Mouse (Mus musculus): ENCODE results near the gene Tomm6. TPM values are rescaled to one million over a fixed set of nuclear protein-coding genes. Genes with fewer than 3 reads are reported as not detected.

Tomm6 gene
- total and polyA plus RNA-seq, 3 experiments = 66.5 to 577 TPM; not detected in 1

DNA sequence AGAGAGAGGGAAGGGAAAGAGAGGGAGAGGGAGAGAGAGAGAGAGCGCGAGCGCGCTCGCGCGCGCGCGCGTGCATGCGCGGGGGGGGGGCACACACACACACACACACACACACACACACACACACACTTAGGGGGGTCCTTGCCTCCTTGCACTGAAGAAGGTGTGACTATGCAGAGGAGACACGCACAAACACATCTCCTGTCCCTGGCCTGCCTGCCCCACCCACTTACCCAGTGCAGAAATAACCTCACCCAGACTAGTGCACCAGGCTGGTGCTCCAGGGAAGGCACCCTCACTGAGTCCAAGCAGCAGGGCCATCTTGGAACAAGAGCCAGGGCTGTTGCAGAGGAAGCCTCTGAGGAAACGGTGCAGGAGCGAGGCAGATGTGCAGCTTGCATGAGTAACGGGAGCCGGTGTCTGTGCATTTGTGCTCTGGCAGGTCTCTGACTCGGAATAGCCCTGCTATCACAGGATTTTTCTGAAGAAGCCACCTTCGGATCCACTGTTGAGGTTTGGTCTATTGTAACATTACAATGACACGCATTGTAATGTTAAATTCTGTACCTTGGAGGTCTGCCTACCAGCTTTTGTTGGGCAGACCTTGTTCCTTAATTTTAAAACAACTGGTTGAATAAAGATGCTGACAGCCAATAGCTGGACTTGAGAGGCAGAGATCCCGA lies 24.8 kb upstream of the Tomm6 start:
- Histone ChIP-seq H3K9ac (ENCODE audit: control insufficient read depth, low read depth, low read length, poor library complexity, severe bottlenecking) (no peak overlapping the region), H3K4me3 (ENCODE audit: control insufficient read depth in 1 of 2, insufficient read depth in 1 of 2, low read depth in 2 of 2, low read length in 2 of 2) (no peak overlapping the region), H3K27ac (ENCODE audit: control insufficient read depth, low read depth, low read length) (no peak overlapping the region), H3K36me3 (ENCODE audit: control insufficient read depth in 1 of 2, insufficient read depth in 2 of 2, low read length in 2 of 2) (peaks cover 0 to 5% of the 10 kb centered on the region in 2 experiments; a peak in 2 of 4 replicates), H3K4me1 (ENCODE audit: control insufficient read depth in 1 of 2, insufficient read depth in 2 of 2, low read length in 2 of 2) (peaks cover 0 to 7% of the 10 kb centered on the region in 2 experiments; a peak in 3 of 4 replicates), H3K27me3 (ENCODE audit: control insufficient read depth in 1 of 2, insufficient read depth in 2 of 2, low read length in 2 of 2) (peaks cover 6 to 7% of the 10 kb centered on the region in 2 experiments), H3K79me2 (ENCODE audit: control insufficient read depth, insufficient read depth, low read length, poor library complexity) (no peaks in the 10 kb centered on the region), H3K9me3 (replicated peaks; ENCODE audit: insufficient read depth, low read length) (no peaks in the 10 kb centered on the region)
- TF ChIP-seq POLR2AphosphoS2 (IDR thresholded peaks at IDR 0.05; ENCODE audit: low read length) (no peak), SIN3A (IDR thresholded peaks at IDR 0.05; ENCODE audit: low read length) (no peak)
- no peak for DNase-seq (ENCODE audit: low read depth, low spot score)

GRCm38 (mm10) chr17:47711883-47712282 lies 23.7 kb upstream of the Tomm6 start:
- Histone ChIP-seq H3K9ac (ENCODE audit: control insufficient read depth, low read depth, low read length, poor library complexity, severe bottlenecking) (no peak overlapping the region), H3K9me3 (replicated peaks; ENCODE audit: insufficient read depth, low read length) (no peaks in the 10 kb centered on the region), H3K79me2 (ENCODE audit: control insufficient read depth, insufficient read depth, low read length, poor library complexity) (no peaks in the 10 kb centered on the region), H3K27me3 (ENCODE audit: control insufficient read depth in 1 of 2, insufficient read depth in 2 of 2, low read length in 2 of 2) (peaks cover 6 to 7% of the 10 kb centered on the region in 2 experiments), H3K27ac (ENCODE audit: control insufficient read depth, low read depth, low read length) (no peak overlapping the region), H3K4me3 (ENCODE audit: control insufficient read depth in 1 of 2, insufficient read depth in 1 of 2, low read depth in 2 of 2, low read length in 2 of 2) (no peak overlapping the region), H3K4me1 (ENCODE audit: control insufficient read depth in 1 of 2, insufficient read depth in 2 of 2, low read length in 2 of 2) (peaks cover 0 to 7% of the 10 kb centered on the region in 2 experiments; a peak in 3 of 4 replicates), H3K36me3 (ENCODE audit: control insufficient read depth in 1 of 2, insufficient read depth in 2 of 2, low read length in 2 of 2) (peaks cover 0 to 5% of the 10 kb centered on the region in 2 experiments; a peak in 2 of 4 replicates)
- TF ChIP-seq GATA1 (IDR thresholded peaks at IDR 0.05; ENCODE audit: low read depth, low read length) (no peak), RCOR1 (IDR thresholded peaks at IDR 0.05; ENCODE audit: low read depth, low read length) (no peak), MYC (IDR thresholded peaks at IDR 0.05; ENCODE audit: low read depth, low read length) (no peak), ZKSCAN1 (IDR thresholded peaks at IDR 0.05; ENCODE audit: low read depth, low read length) (no peak), RAD21 (IDR thresholded peaks at IDR 0.05; ENCODE audit: low read depth, low read length) (no peak), MXI1 (IDR thresholded peaks at IDR 0.05; ENCODE audit: low read depth, low read length) (no peak), MEF2A (IDR thresholded peaks at IDR 0.05; ENCODE audit: extremely low read depth, insufficient replicate concordance, low read depth, low read length, poor library complexity, severe bottlenecking) (no peak)
- no peak for DNase-seq (ENCODE audit: low read depth, low spot score)

DNA sequence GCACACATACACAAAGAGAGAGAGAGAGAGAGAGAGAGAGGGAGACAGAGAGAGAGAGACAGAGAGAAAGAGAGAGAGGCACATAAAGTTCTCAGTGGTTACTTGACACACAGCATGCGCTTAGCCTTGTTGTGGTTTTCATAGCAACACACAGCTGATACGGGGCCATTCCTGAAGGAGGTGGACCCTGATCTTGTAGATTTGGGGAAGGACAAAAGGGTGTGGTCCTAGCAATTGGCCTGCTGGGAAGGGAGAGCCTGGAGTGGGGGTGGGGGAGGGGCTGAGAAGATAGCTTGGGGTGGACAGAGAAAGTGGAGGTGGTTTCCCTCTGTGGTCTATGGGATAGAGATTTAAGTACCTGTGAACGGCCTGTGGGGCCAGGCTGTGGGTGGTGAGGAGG lies 21.9 kb upstream of the Tomm6 start:
- Histone ChIP-seq H3K27me3 (ENCODE audit: control insufficient read depth in 1 of 2, insufficient read depth in 2 of 2, low read length in 2 of 2) (peaks cover 0 to under 1% of the 10 kb centered on the region in 2 experiments; a peak in 1 of 4 replicates), H3K36me3 (ENCODE audit: control insufficient read depth in 1 of 2, insufficient read depth in 2 of 2, low read length in 2 of 2) (peaks cover 0 to 5% of the 10 kb centered on the region in 2 experiments; a peak in 2 of 4 replicates)
- TF ChIP-seq MXI1 (IDR thresholded peaks at IDR 0.05; ENCODE audit: low read depth, low read length) (peak; percentile 72), ZNF384 (IDR thresholded peaks at IDR 0.05; ENCODE audit: low read depth, low read length) (no peak), ETS1 (IDR thresholded peaks at IDR 0.05; ENCODE audit: low read depth, low read length) (peak; percentile 68), SIN3A (IDR thresholded peaks at IDR 0.05; ENCODE audit: low read length) (peak; percentile 81)

More for the DNA sequence above, 21.9 kb upstream of the Tomm6 start:
- Histone ChIP-seq H3K4me1 (ENCODE audit: control insufficient read depth in 1 of 2, insufficient read depth in 2 of 2, low read length in 2 of 2) (peaks cover 0 to 7% of the 10 kb centered on the region in 2 experiments; a peak in 3 of 4 replicates), H3K9me3 (replicated peaks; ENCODE audit: insufficient read depth, low read length) (no peaks in the 10 kb centered on the region), H3K79me2 (ENCODE audit: control insufficient read depth, insufficient read depth, low read length, poor library complexity) (no peaks in the 10 kb centered on the region), H3K27ac (ENCODE audit: control insufficient read depth, low read depth, low read length) (no peak overlapping the region), H3K9ac (ENCODE audit: control insufficient read depth, low read depth, low read length, poor library complexity, severe bottlenecking) (no peak overlapping the region), H3K4me3 (ENCODE audit: control insufficient read depth in 1 of 2, insufficient read depth in 1 of 2, low read depth in 2 of 2, low read length in 2 of 2) (no peak overlapping the region)
- DNase-seq (ENCODE audit: low read depth, low spot score) = peak; percentile 58
